Mouse (Mus musculus): ENCODE results near the gene Alkbh6.

- TF ChIP-seq GATA1 (IDR thresholded peaks at IDR 0.05; ENCODE audit: low read length): no peak
- no peak for TF ChIP-seq TAL1 (IDR thresholded peaks at IDR 0.05; ENCODE audit: low read length)
Observed at GRCm38 (mm10) chr7:30332622-30333259, 24.2 kb downstream of the Alkbh6 start.

Data from erythroblast, embryonic 14.5 days (primary cell).